Mouse (Mus musculus) olfactory bulb, adult 2 months (tissue): Measurements from ENCODE around the gene Relb.

Experiments used
- CTCF ChIP-seq: fragments of 200-500 bp; IDR thresholded peaks from 2 replicates; pipeline ENCODE4 v1.5.1; 2012; ENCODE audit warnings: low read depth, mild to moderate bottlenecking, low read length, moderate library complexity; ENCODE audit not compliant: insufficient read depth
- POLR2A ChIP-seq: fragments of 200-500 bp; IDR thresholded peaks from 2 replicates; pipeline ENCODE4 v1.6.1; 2012; ENCODE audit warnings: mild to moderate bottlenecking, low read depth, low read length, moderate library complexity; ENCODE audit not compliant: insufficient read depth

DNA sequence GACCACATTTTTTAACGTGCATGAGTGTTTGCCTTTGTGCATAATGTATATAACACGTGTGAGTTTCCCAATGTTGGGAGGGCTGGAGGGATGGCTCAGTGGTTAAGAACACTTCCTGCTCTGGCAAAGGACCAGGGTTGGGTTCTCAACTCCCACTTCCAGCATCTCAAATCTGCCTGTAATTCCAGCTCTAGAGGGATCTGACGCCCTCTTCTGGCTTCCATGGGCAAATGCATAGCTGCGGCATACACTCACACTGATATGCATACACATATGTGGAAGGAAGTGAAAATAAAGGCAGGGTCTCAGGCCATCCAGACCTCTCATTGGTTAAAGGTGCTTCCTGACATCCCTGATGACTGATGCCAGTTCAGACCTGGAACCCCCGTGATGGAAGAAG lies 21.9 kb downstream of the Relb start:
- TF ChIP-seq POLR2A, result no peak
- no peak for TF ChIP-seq CTCF
